Mouse (Mus musculus) heart, adult 2 months (tissue): ENCODE results near the gene Map4. TPM values are rescaled to one million over a fixed set of nuclear protein-coding genes. Genes with fewer than 3 reads are reported as not detected.
"Not testable (repeated sequence)": the region's sequence is repeated elsewhere in the genome, so short reads cannot be mapped to it uniquely, and the experiment has no call there.

ENCODE experiments used
- DNase-seq, 2 experiments: peaks; one replicate each; pipeline ENCODE4 v3.0.0; 2021
- H3K27ac ChIP-seq: fragments of 200-600 bp; 2 replicates; pipeline ENCODE4 v1.8.1; 2022
- H3K27me3 ChIP-seq: fragments of 200-500 bp; 2 replicates; pipeline ENCODE4 v1.6.1; 2012; ENCODE audit warnings: mild to moderate bottlenecking, low read length, inconsistent platforms, mixed read lengths; ENCODE audit not compliant: control insufficient read depth, insufficient read depth
- H3K36me3 ChIP-seq: fragments of 200-500 bp; 2 replicates; pipeline ENCODE4 v1.6.1; 2012; ENCODE audit warnings: low read length, inconsistent platforms; ENCODE audit not compliant: control insufficient read depth, insufficient read depth
- H3K4me1 ChIP-seq: fragments of 200-500 bp; 2 replicates; pipeline ENCODE4 v1.6.1; 2011; ENCODE audit warnings: low read length; ENCODE audit not compliant: control insufficient read depth, insufficient read depth
- H3K4me3 ChIP-seq: fragments of 200-600 bp; 2 replicates; pipeline ENCODE4 v1.8.1; 2022
- H3K79me2 ChIP-seq: fragments of 200-500 bp; replicated peaks from 2 replicates; pipeline ENCODE4 v1.6.1; 2012; ENCODE audit warnings: mild to moderate bottlenecking, inconsistent platforms, low read length, moderate library complexity, mixed read lengths; ENCODE audit not compliant: control insufficient read depth, insufficient read depth
- H3K9ac ChIP-seq: fragments of 200-500 bp; 2 replicates; pipeline ENCODE4 v1.6.1; 2012; ENCODE audit warnings: low read depth, mild to moderate bottlenecking, control low read depth, inconsistent platforms, low read length, mixed read lengths
- CTCF ChIP-seq: fragments of 200-600 bp; IDR thresholded peaks from 2 replicates; pipeline ENCODE4 v1.8.1; 2022; ENCODE audit warnings: antibody characterized with exemption, mild to moderate bottlenecking, moderate library complexity
- EP300 ChIP-seq: fragments of 200-500 bp; IDR thresholded peaks from 2 replicates; pipeline ENCODE4 v1.6.1; 2011; ENCODE audit warnings: low read depth, low read length, control low read depth; ENCODE audit not compliant: insufficient read depth
- POLR2A ChIP-seq: fragments of 200-500 bp; IDR thresholded peaks from 2 replicates; pipeline ENCODE4 v1.6.1; 2011; ENCODE audit warnings: mild to moderate bottlenecking, low read depth, low read length, control low read depth; ENCODE audit not compliant: insufficient read depth
- WGBS: fragments of 180-500 bp; shearing (Covaris S2); methylation state at CpG from one replicate; pipeline ENCODE4 v1.1.7; 2018; 5-methylcytosine and 5-hydroxymethylcytosine counted together
- intact Hi-C: fragments of 180-260 bp; cut with DNase I; formaldehyde crosslinking; loops from one replicate; pipeline ENCODE4 v1.15.1; 2025
- polyA plus RNA-seq: library from polyadenylated mRNA; depleted of rRNA; stranded (reverse); fragments of >200 nt; gene quantifications from 2 replicates; pipeline ENCODE4 v1.2.3, GENCODE M21; 2012
- total RNA-seq, 2 experiments: library from RNA; stranded (reverse); gene quantifications; 2 replicates each; pipeline ENCODE4 v1.2.3; 2021

The Map4 gene
- total and polyA plus RNA-seq, 3 experiments: 183 to 331 (median 279) TPM

GRCm38 (mm10) chr9:109960593-109960992, 29.3 kb downstream of the Map4 start:
- no peak overlapping the region for H3K9ac ChIP-seq
- H3K27me3 ChIP-seq: no peaks in the 10 kb centered on the region
- H3K36me3 ChIP-seq: peaks cover 22% of the 10 kb centered on the region
- no peak for TF ChIP-seq POLR2A
- H3K4me3 ChIP-seq: no peak overlapping the region
- peaks cover 5% of the 10 kb centered on the region for H3K79me2 ChIP-seq
- intact Hi-C loops: no loop called here
- DNase-seq: no peak
- 92% methylated on average over 4 of the region's 4 CpGs for WGBS
- H3K27ac ChIP-seq: no peak overlapping the region
- H3K4me1 ChIP-seq: peaks cover 1% of the 10 kb centered on the region

GRCm38 (mm10) chr9:109964761-109965160, 33.5 kb downstream of the Map4 start:
- intact Hi-C loops: loop anchor here (2.0 kb wide), 1 partner anchor 14 kb away; no protein-coding TSS in a partner anchor
- no peak for DNase-seq
- Histone ChIP-seq H3K4me1 (peaks cover 7% of the 10 kb centered on the region), H3K79me2 (peaks cover 4% of the 10 kb centered on the region), H3K27ac (no peak overlapping the region), H3K9ac (no peak overlapping the region), H3K27me3 (no peaks in the 10 kb centered on the region), H3K4me3 (no peak overlapping the region), H3K36me3 (peaks cover 28% of the 10 kb centered on the region)
- no peak for TF ChIP-seq CTCF
- TF ChIP-seq EP300: no peak
- TF ChIP-seq POLR2A: no peak

GRCm38 (mm10) chr9:109968351-109969116, 37.3 kb downstream of the Map4 start:
- 39% methylated on average over 4 of the region's 4 CpGs for WGBS
- Histone ChIP-seq H3K4me1 (peaks cover 8% of the 10 kb centered on the region), H3K27me3 (no peaks in the 10 kb centered on the region), H3K36me3 (peaks cover 22% of the 10 kb centered on the region), H3K27ac (no peak overlapping the region; the same call in 1 of the 2 replicates), H3K79me2 (peaks cover 4% of the 10 kb centered on the region), H3K4me3 (no peak overlapping the region), H3K9ac (no peak overlapping the region)
- TF ChIP-seq CTCF: no peak
- no peak for TF ChIP-seq EP300
- TF ChIP-seq POLR2A: no peak
- DNase-seq: no peak
- intact Hi-C loops: no loop called here

GRCm38 (mm10) chr9:109969181-109969580, 37.9 kb downstream of the Map4 start:
- H3K9ac ChIP-seq: no peak overlapping the region
- H3K4me1 ChIP-seq: peaks cover 8% of the 10 kb centered on the region
- DNase-seq: no peak
- H3K79me2 ChIP-seq: peaks cover 6% of the 10 kb centered on the region
- H3K36me3 ChIP-seq: peaks cover 17% of the 10 kb centered on the region
- H3K27me3 ChIP-seq: no peaks in the 10 kb centered on the region
- TF ChIP-seq POLR2A (no peak), CTCF (no peak), EP300 (no peak)
- intact Hi-C loops: no loop called here
- 49% methylated on average over 3 of the region's 3 CpGs for WGBS
- H3K27ac ChIP-seq: no peak overlapping the region; the same call in 1 of the 2 replicates
- no peak overlapping the region for H3K4me3 ChIP-seq

GRCm38 (mm10) chr9:109969792-109970336, 38.6 kb downstream of the Map4 start:
- 53% methylated on average over 4 of the region's 4 CpGs for WGBS
- H3K4me3 ChIP-seq: no peak overlapping the region
- H3K27ac ChIP-seq: no peak overlapping the region; the same call in 1 of the 2 replicates
- DNase-seq: no peak
- intact Hi-C loops: no loop called here
- H3K36me3 ChIP-seq: peaks cover 13% of the 10 kb centered on the region
- no peaks in the 10 kb centered on the region for H3K27me3 ChIP-seq
- peaks cover 8% of the 10 kb centered on the region for H3K4me1 ChIP-seq
- H3K79me2 ChIP-seq: peaks cover 5% of the 10 kb centered on the region; the same call in 1 of the 2 replicates
- TF ChIP-seq POLR2A (no peak), CTCF (no peak), EP300 (no peak)
- no peak overlapping the region for H3K9ac ChIP-seq

- intact Hi-C loops, H3K79me2 ChIP-seq, DNase-seq, H3K4me3 ChIP-seq, H3K27me3 ChIP-seq, H3K4me1 ChIP-seq, H3K27ac ChIP-seq, H3K9ac ChIP-seq: not testable (repeated sequence)
- WGBS: 98% methylated on average over 5 of the region's 5 CpGs
- H3K36me3 ChIP-seq: peaks cover 12% of the 10 kb centered on the region
These were observed 40.5 kb downstream of the Map4 start for GRCm38 (mm10) chr9:109971711-109972110.
